Mouse (Mus musculus) brain, embryonic 14.5 days (tissue): ENCODE data around the gene H2al1i. TPM values are rescaled to one million over a fixed set of nuclear protein-coding genes. Genes with fewer than 3 reads are reported as not detected.

Source experiments
- DNase-seq: peaks from one replicate; pipeline ENCODE4 v3.0.0-alpha.2; 2011; ENCODE audit warnings: low read depth
- CTCF ChIP-seq: fragments of 200-500 bp; IDR thresholded peaks from 2 replicates; pipeline ENCODE4 v1.5.1; 2012; ENCODE audit warnings: inconsistent platforms, mild to moderate bottlenecking, moderate library complexity, borderline replicate concordance; ENCODE audit not compliant: insufficient read depth, insufficient read length; ENCODE audit errors: extremely low read depth
- POLR2A ChIP-seq: fragments of 200-500 bp; IDR thresholded peaks from 2 replicates; pipeline ENCODE4 v1.6.1; 2012; ENCODE audit warnings: mild to moderate bottlenecking, inconsistent platforms, borderline replicate concordance; ENCODE audit not compliant: poor library complexity, insufficient read depth, insufficient read length, severe bottlenecking; ENCODE audit errors: extremely low read depth
- polyA plus RNA-seq: library from polyadenylated mRNA; depleted of rRNA; stranded (reverse); fragments of >200 nt; gene quantifications from 2 replicates; pipeline ENCODE4 v1.2.3, GENCODE M21; 2012; rRNA removed

The H2al1i gene
- polyA plus RNA-seq, 1 experiment = not detected

- DNase-seq = no peak
- TF ChIP-seq POLR2A (no peak), CTCF (no peak)
Measured at GRCm38 (mm10) chrX:11360823-11361222, 36.4 kb downstream of the H2al1i start.

DNA sequence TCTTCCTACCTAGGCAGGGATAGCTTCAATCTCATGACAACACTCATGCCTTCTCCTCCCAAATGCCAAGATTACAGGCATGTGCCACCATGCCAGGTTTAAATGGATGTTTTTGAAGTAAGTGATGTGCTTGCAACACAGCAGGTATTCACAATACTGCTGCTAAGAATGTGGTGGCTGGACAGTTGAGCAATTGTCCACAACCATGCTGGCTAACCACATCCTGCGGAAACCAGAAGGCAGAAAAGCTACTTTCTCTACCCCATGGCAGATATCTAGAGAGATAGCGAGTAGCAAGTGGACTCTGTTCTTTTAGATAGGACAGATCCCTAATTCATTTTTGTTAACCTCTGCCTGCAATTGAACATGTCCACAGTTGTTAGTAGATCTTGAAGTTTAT is 36.8 kb downstream of the H2al1i start:
- TF ChIP-seq CTCF (no peak), POLR2A (no peak)
- no peak for DNase-seq

- TF ChIP-seq CTCF (no peak), POLR2A (no peak)
- DNase-seq = peak; percentile 87
Measured at GRCm38 (mm10) chrX:11363890-11364289, 39.4 kb downstream of the H2al1i start.

DNA sequence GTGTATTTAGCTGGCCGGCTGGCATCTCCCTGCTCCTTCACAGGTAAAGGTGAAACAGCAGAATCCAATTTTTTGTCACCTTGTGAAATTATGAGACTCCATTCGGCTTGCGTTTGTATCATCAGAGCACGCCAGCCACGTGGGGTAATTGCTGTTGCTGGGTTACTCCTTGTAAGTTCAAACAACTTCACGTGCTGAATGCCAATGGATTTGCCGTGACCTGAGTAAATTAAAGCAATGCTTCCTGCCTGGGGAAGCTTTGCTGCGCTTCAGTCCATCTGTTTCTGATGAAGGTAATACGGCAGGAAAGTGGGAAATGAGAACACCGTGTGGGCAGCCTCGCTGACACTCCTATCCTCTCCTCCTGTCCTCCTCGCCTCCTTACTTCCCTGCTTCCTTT is 40.7 kb downstream of the H2al1i start:
- TF ChIP-seq CTCF = no peak
- TF ChIP-seq POLR2A = no peak
- peak; percentile 68 for DNase-seq

Other genes starting within 250 kb of the H2al1i start
- not detected in 2 replicates for gene H2al1a, start 25.4 kb upstream of the H2al1i start, polyA plus RNA-seq
- gene H2al1b, start 22.2 kb upstream of the H2al1i start, polyA plus RNA-seq = not detected in 2 replicates
- gene H2al1c, start 19.0 kb upstream of the H2al1i start, polyA plus RNA-seq = not detected in 2 replicates
- not detected in 2 replicates for gene H2al1d, start 15.8 kb upstream of the H2al1i start, polyA plus RNA-seq
- gene H2al1e, start 12.7 kb upstream of the H2al1i start, polyA plus RNA-seq = not detected in 2 replicates
- not detected in 2 replicates for gene H2al1f, start 9.5 kb upstream of the H2al1i start, polyA plus RNA-seq
- gene H2al1g, start 6.4 kb upstream of the H2al1i start, polyA plus RNA-seq = not detected in 2 replicates
- gene H2al1h, start 3.2 kb upstream of the H2al1i start, polyA plus RNA-seq = not detected in 2 replicates
- not detected in 2 replicates for gene H2al1j, start 3.2 kb downstream of the H2al1i start, polyA plus RNA-seq